In genomic region chr11:51689343-51689742, GRCm38 (mm10) we compare ENCODE assay signal across 8 mouse cellular contexts. TPM values are rescaled to one million over a fixed set of nuclear protein-coding genes. Genes with fewer than 3 reads are reported as not detected.
DNase-seq lines count a peak whose midpoint lies in the region; ATAC-seq and TF ChIP-seq lines count a peak whose summit lies in the region.

No protein-coding gene starts in this region.

- H3K9me3 ChIP-seq in embryonic facial prominence, embryonic 14.5 days (ENCODE audit: control insufficient read depth, low read length), result no peaks in the 10 kb centered on the region
- H3K9me3 ChIP-seq in limb, embryonic 10.5 days (replicated peaks), result no peaks in the 10 kb centered on the region
- no peaks in the 10 kb centered on the region for H3K9me3 ChIP-seq in neural tube, embryonic 13.5 days

- no peaks in the 10 kb centered on the region for H3K27me3 ChIP-seq in liver, adult 2 months (ENCODE audit: control insufficient read depth, insufficient read depth, low read length)
- no peaks in the 10 kb centered on the region for H3K27me3 ChIP-seq in embryonic facial prominence, embryonic 14.5 days (replicated peaks; ENCODE audit: control insufficient read depth, insufficient read depth, low read length)
- H3K27me3 ChIP-seq in limb, embryonic 10.5 days (ENCODE audit: low read depth, poor library complexity, severe bottlenecking), result no peaks in the 10 kb centered on the region
- H3K27me3 ChIP-seq in neural tube, embryonic 13.5 days, result no peaks in the 10 kb centered on the region

- ATAC-seq in embryonic facial prominence, embryonic 14.5 days (ENCODE audit: low read depth), result no peak
- no peak for ATAC-seq in neural tube, embryonic 13.5 days (ENCODE audit: low read depth)

- TF ChIP-seq CTCF in liver, adult 2 months (IDR thresholded peaks at IDR 0.05; ENCODE audit: low read depth, low read length), result no peak

- H3K4me3 ChIP-seq in liver, adult 2 months (ENCODE audit: insufficient read depth, low read depth, low read length), result peak overlapping the region; percentile 17; the same call in 1 of the 2 replicates
- H3K4me3 ChIP-seq in embryonic facial prominence, embryonic 14.5 days (ENCODE audit: low read depth, low read length), result peak overlapping the region; percentile 64
- H3K4me3 ChIP-seq in limb, embryonic 10.5 days, result peak overlapping the region; percentile 66
- H3K4me3 ChIP-seq in neural tube, embryonic 13.5 days, result peak overlapping the region; percentile 71

- H3K4me1 ChIP-seq in liver, adult 2 months (ENCODE audit: control insufficient read depth, insufficient read depth, low read length), result peaks cover 6% of the 10 kb centered on the region
- peaks cover 8% of the 10 kb centered on the region for H3K4me1 ChIP-seq in embryonic facial prominence, embryonic 14.5 days (ENCODE audit: control insufficient read depth, insufficient read depth, low read length)
- H3K4me1 ChIP-seq in limb, embryonic 10.5 days, result peaks cover 15% of the 10 kb centered on the region
- H3K4me1 ChIP-seq in neural tube, embryonic 13.5 days (replicated peaks), result peaks cover 15% of the 10 kb centered on the region

- H3K27ac ChIP-seq in liver, adult 2 months (replicated peaks; ENCODE audit: insufficient read depth, low read depth, low read length), result no peak overlapping the region
- peak overlapping the region; percentile 99 for H3K27ac ChIP-seq in embryonic facial prominence, embryonic 14.5 days (replicated peaks; ENCODE audit: low read depth, low read length)
- peak overlapping the region; percentile 98 for H3K27ac ChIP-seq in limb, embryonic 10.5 days
- peak overlapping the region; percentile 99 for H3K27ac ChIP-seq in neural tube, embryonic 13.5 days (replicated peaks)

- H3K9ac ChIP-seq in liver, adult 2 months (ENCODE audit: low read depth, low read length), result no peak overlapping the region
- H3K9ac ChIP-seq in embryonic facial prominence, embryonic 14.5 days (ENCODE audit: low read depth, low read length), result peak overlapping the region; percentile 86
- peak overlapping the region; percentile 77 for H3K9ac ChIP-seq in neural tube, embryonic 13.5 days

- H3K79me2 ChIP-seq in liver, adult 2 months (ENCODE audit: control insufficient read depth, insufficient read depth, low read length), result no peaks in the 10 kb centered on the region; the same call in 1 of the 2 replicates

- H3K4me2 ChIP-seq in embryonic facial prominence, embryonic 14.5 days (ENCODE audit: low read depth, low read length), result peak overlapping the region; percentile 64
- peak overlapping the region; percentile 81 for H3K4me2 ChIP-seq in neural tube, embryonic 13.5 days

- no peak for TF ChIP-seq POLR2A in liver, adult 2 months (IDR thresholded peaks at IDR 0.05; ENCODE audit: extremely low read depth, insufficient read depth, low read length)

- DNase-seq in liver, adult 2 months (ENCODE audit: extremely low read depth, low read depth, low spot score), result no peak
- no peak for DNase-seq in liver
- DNase-seq in embryonic facial prominence, embryonic 14.5 days (ENCODE audit: low spot score), result no peak
- DNase-seq in limb, embryonic 10.5 days (ENCODE audit: low spot score), result no peak
- no peak for DNase-seq in gastrocnemius, adult 18-20 months (ENCODE audit: low spot score)
- DNase-seq in c-Kit-positive CD71-positive TER-119-positive erythroid progenitor cells, embryonic 14.5 days (ENCODE audit: low spot score), result no peak
- DNase-seq in adrenal gland, adult 8-10 months, result no peak

- peaks cover 16% of the 10 kb centered on the region; the same call in 1 of the 2 replicates for H3K36me3 ChIP-seq in liver, adult 2 months (ENCODE audit: control insufficient read depth, insufficient read depth, low read length)
- H3K36me3 ChIP-seq in embryonic facial prominence, embryonic 14.5 days (ENCODE audit: control insufficient read depth, insufficient read depth, low read length), result peaks cover 22% of the 10 kb centered on the region
- H3K36me3 ChIP-seq in limb, embryonic 10.5 days, result peaks cover 24% of the 10 kb centered on the region
- peaks cover 23% of the 10 kb centered on the region for H3K36me3 ChIP-seq in neural tube, embryonic 13.5 days

- 23% methylated on average over 6 of the region's 6 CpGs for WGBS in liver, adult 2 months
- 26% methylated on average over 6 of the region's 6 CpGs for WGBS in embryonic facial prominence, embryonic 14.5 days
- WGBS in limb, embryonic 10.5 days, result 24% methylated on average over 6 of the region's 6 CpGs
- 22% methylated on average over 6 of the region's 6 CpGs for whole genome bisulfite sequencing in neural tube, embryonic 13.5 days

RNA-seq across cellular contexts. Expression of gene 0610009B22Rik, which starts 0.7 kb away (rescaled TPM):
- 30.5 and 32.2 TPM in 2 replicates for total RNA-seq in liver, adult 2 months (2014; rRNA removed)
- polyA plus RNA-seq in liver, adult 2 months (2012; rRNA removed), result 17.7 and 21.6 TPM in 2 replicates
- polyA plus RNA-seq in embryonic facial prominence, embryonic 14.5 days (2014; fragmentation: Nextera tagmentation; extraction: Ambion mirVana), result 77.5 and 82.9 TPM in 2 replicates
- polyA plus RNA-seq in limb, embryonic 10.5 days (2016; fragmentation: Nextera tagmentation; extraction: Ambion mirVana), result 73.4 and 80.2 TPM in 2 replicates
- polyA plus RNA-seq in neural tube, embryonic 13.5 days (2015; fragmentation: Nextera tagmentation; extraction: Ambion mirVana), result 125 and 136 TPM in 2 replicates
- total RNA-seq in gastrocnemius, adult 18-20 months (2021), result 10 to 100 TPM; 40.2 to 46.1 TPM
- 10 to 100 TPM; 45.7 to 63.8 (median 50.0) TPM for total RNA-seq in adrenal gland, adult 8-10 months (2022)

RNA-seq across cellular contexts. Expression of gene D930048N14Rik, which starts 38.6 kb away (rescaled TPM):
- 1.3 and 1.7 TPM in 2 replicates for total RNA-seq in liver, adult 2 months (2014; rRNA removed)
- polyA plus RNA-seq in liver, adult 2 months (2012; rRNA removed), result 10.3 and 10.9 TPM in 2 replicates
- 2.8 and 3.3 TPM in 2 replicates for polyA plus RNA-seq in embryonic facial prominence, embryonic 14.5 days (2014; fragmentation: Nextera tagmentation; extraction: Ambion mirVana)
- polyA plus RNA-seq in limb, embryonic 10.5 days (2016; fragmentation: Nextera tagmentation; extraction: Ambion mirVana), result 3.2 and 4.1 TPM in 2 replicates
- polyA plus RNA-seq in neural tube, embryonic 13.5 days (2015; fragmentation: Nextera tagmentation; extraction: Ambion mirVana), result 0.64 and 0.96 TPM in 2 replicates
- under 1 TPM; 0.09 to 0.14 TPM for total RNA-seq in gastrocnemius, adult 18-20 months (2021)
- total RNA-seq in adrenal gland, adult 8-10 months (2022), result 1 to 10 TPM; 1.6 to 5.4 (median 2.8) TPM

RNA-seq across cellular contexts. Expression of gene N4bp3, which starts 38.7 kb away (rescaled TPM):
- 1.6 and 2.4 TPM in 2 replicates for total RNA-seq in liver, adult 2 months (2014; rRNA removed)
- 5.7 and 6.4 TPM in 2 replicates for polyA plus RNA-seq in liver, adult 2 months (2012; rRNA removed)
- polyA plus RNA-seq in embryonic facial prominence, embryonic 14.5 days (2014; fragmentation: Nextera tagmentation; extraction: Ambion mirVana), result 32.1 and 37.8 TPM in 2 replicates
- 27.9 and 34.3 TPM in 2 replicates for polyA plus RNA-seq in limb, embryonic 10.5 days (2016; fragmentation: Nextera tagmentation; extraction: Ambion mirVana)
- 14.1 and 15.2 TPM in 2 replicates for polyA plus RNA-seq in neural tube, embryonic 13.5 days (2015; fragmentation: Nextera tagmentation; extraction: Ambion mirVana)
- total RNA-seq in gastrocnemius, adult 18-20 months (2021), result 1 to 10 TPM; 2.0 to 2.6 TPM
- total RNA-seq in adrenal gland, adult 8-10 months (2022), result 10 to 100 TPM in 1 of 4 experiments, 1 to 10 TPM in 3; 8.2 to 10.6 (median 8.5) TPM

RNA-seq across cellular contexts. Expression of gene Rmnd5b, which starts 53.6 kb away (rescaled TPM):
- 8.9 and 10.3 TPM in 2 replicates for total RNA-seq in liver, adult 2 months (2014; rRNA removed)
- polyA plus RNA-seq in liver, adult 2 months (2012; rRNA removed), result 44.9 and 46.6 TPM in 2 replicates
- polyA plus RNA-seq in embryonic facial prominence, embryonic 14.5 days (2014; fragmentation: Nextera tagmentation; extraction: Ambion mirVana), result 44.2 and 50.4 TPM in 2 replicates
- 37.1 and 42.1 TPM in 2 replicates for polyA plus RNA-seq in limb, embryonic 10.5 days (2016; fragmentation: Nextera tagmentation; extraction: Ambion mirVana)
- 71.8 and 74.5 TPM in 2 replicates for polyA plus RNA-seq in neural tube, embryonic 13.5 days (2015; fragmentation: Nextera tagmentation; extraction: Ambion mirVana)
- total RNA-seq in gastrocnemius, adult 18-20 months (2021), result 10 to 100 TPM; 10.7 to 12.7 TPM
- total RNA-seq in adrenal gland, adult 8-10 months (2022), result 10 to 100 TPM; 42.4 to 60.2 (median 51.6) TPM

Comparison
In these comparisons a context has a peak if more than half of its experiments do, and no peak if none do; other contexts are left out.
1. H3K4me3 ChIP-seq: peak in every context shown above with its lines; median percentile 71 in neural tube, embryonic 13.5 days; 66 in limb, embryonic 10.5 days; 64 in embryonic facial prominence, embryonic 14.5 days; 17 in liver, adult 2 months.